Mouse (Mus musculus) heart, adult 2 months (tissue): ENCODE measurements around the gene Tub.

Source experiments
- CTCF ChIP-seq: fragments of 200-600 bp; IDR thresholded peaks from 2 replicates; pipeline ENCODE4 v1.8.1; 2022; ENCODE audit warnings: antibody characterized with exemption, mild to moderate bottlenecking, moderate library complexity
- EP300 ChIP-seq: fragments of 200-500 bp; IDR thresholded peaks from 2 replicates; pipeline ENCODE4 v1.6.1; 2011; ENCODE audit warnings: low read depth, low read length, control low read depth; ENCODE audit not compliant: insufficient read depth
- POLR2A ChIP-seq: fragments of 200-500 bp; IDR thresholded peaks from 2 replicates; pipeline ENCODE4 v1.6.1; 2011; ENCODE audit warnings: mild to moderate bottlenecking, low read depth, low read length, control low read depth; ENCODE audit not compliant: insufficient read depth

GRCm38 (mm10) chr7:109016378-109016923 is 66.3 kb downstream of the Tub start:
- no peak for TF ChIP-seq CTCF
- no peak for TF ChIP-seq EP300
- no peak for TF ChIP-seq POLR2A
